Mouse (Mus musculus): ENCODE measurements around the gene Hs3st6. TPM values are rescaled to one million over a fixed set of nuclear protein-coding genes. Genes with fewer than 3 reads are reported as not detected.

The Hs3st6 gene
- polyA plus RNA-seq, 1 experiment from 2014 or later = 0.43 TPM

DNA sequence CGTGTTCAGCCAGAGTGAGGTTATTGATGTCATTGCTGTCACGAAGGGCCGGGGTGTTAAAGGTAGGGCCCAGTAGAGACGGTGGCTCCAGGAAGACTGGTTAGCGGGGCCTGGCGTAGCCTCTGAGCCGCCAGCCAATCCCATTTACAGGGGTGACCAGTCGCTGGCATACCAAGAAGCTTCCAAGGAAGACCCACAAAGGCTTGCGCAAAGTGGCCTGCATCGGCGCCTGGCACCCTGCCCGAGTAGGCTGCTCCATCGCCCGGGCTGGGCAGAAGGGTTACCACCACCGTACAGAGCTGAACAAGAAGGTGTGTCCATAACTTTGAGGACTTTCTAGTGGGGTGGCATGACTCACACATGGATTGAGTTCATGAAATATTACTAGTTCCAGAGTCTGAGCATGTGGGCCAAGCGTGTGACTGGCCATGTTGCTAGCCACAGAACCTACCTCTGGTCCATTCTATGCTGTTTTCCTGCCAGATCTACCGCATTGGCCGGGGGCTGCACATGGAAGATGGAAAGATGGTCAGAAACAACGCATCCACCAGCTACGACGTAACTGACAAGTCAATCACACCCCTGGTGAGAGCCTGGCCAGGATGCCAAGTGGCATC, 19.2 kb upstream of the Hs3st6 start:
- Histone ChIP-seq H3K27ac (replicated peaks) (no peak overlapping the region), H3K36me3 (no peaks in the 10 kb centered on the region), H3K4me1 (peaks cover 22% of the 10 kb centered on the region), H3K9me3 (replicated peaks) (no peaks in the 10 kb centered on the region), H3K4me3 (no peak overlapping the region), H3K27me3 (ENCODE audit: low read depth, poor library complexity, severe bottlenecking) (no peaks in the 10 kb centered on the region)
- 89% methylated on average over 21 of the region's 21 CpGs for WGBS
- DNase-seq (ENCODE audit: low spot score) = no peak

DNA sequence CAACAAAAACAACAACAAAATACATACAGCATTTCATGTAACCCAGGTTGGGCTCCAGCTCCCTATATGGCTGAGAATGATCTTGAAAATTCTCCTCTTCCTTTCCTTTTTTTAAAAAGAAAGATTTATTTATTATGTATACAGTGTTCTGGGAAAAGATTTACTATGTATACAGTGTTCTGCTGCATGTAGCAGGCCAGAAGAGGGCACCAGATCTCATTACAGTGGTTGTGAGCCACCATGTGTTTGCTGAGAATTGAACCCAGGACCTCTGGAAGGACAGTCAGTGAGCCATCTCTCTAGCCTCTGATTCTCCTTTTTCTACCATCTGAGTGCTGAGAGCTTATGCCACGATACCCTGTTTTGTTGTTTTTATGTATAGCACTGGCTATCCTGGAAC, 18.3 kb upstream of the Hs3st6 start:
- Histone ChIP-seq H3K4me1 (peaks cover 22% of the 10 kb centered on the region), H3K27ac (replicated peaks) (no peak overlapping the region), H3K36me3 (no peaks in the 10 kb centered on the region), H3K4me3 (no peak overlapping the region), H3K27me3 (ENCODE audit: low read depth, poor library complexity, severe bottlenecking) (no peaks in the 10 kb centered on the region), H3K9me3 (replicated peaks) (no peaks in the 10 kb centered on the region)
- 82% methylated on average over 1 of the region's 1 CpGs for WGBS
- no peak for DNase-seq (ENCODE audit: low spot score)

DNA sequence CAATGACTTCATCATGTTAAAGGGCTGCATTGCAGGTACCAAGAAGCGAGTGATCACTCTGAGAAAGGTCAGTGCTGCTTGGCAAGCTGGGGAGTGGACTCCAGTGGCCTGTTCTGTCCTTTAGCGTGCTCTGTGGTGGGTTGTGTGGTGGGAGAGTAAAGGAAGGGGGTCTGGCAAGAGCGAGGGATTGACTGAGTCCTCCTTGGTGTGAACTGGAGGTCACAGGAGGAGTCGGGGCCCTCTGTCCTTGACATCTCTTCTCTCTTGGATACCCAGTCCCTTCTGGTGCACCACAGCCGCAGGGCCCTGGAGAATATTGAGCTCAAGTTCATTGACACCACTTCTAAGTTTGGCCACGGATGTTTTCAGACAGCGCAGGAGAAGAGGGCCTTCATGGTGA, 17.3 kb upstream of the Hs3st6 start:
- Histone ChIP-seq H3K27me3 (ENCODE audit: low read depth, poor library complexity, severe bottlenecking) (no peaks in the 10 kb centered on the region), H3K36me3 (0 out of 2 replicates have a peak, but pooled peaks cover 6% of the 10 kb centered on the region), H3K4me1 (peaks cover 22% of the 10 kb centered on the region), H3K27ac (replicated peaks) (no peak overlapping the region), H3K9me3 (replicated peaks) (no peaks in the 10 kb centered on the region), H3K4me3 (peak overlapping the region; percentile 57; the same call in 1 of the 2 replicates)
- no peak for DNase-seq (ENCODE audit: low spot score)
- 80% methylated on average over 7 of the region's 7 CpGs for WGBS

DNA sequence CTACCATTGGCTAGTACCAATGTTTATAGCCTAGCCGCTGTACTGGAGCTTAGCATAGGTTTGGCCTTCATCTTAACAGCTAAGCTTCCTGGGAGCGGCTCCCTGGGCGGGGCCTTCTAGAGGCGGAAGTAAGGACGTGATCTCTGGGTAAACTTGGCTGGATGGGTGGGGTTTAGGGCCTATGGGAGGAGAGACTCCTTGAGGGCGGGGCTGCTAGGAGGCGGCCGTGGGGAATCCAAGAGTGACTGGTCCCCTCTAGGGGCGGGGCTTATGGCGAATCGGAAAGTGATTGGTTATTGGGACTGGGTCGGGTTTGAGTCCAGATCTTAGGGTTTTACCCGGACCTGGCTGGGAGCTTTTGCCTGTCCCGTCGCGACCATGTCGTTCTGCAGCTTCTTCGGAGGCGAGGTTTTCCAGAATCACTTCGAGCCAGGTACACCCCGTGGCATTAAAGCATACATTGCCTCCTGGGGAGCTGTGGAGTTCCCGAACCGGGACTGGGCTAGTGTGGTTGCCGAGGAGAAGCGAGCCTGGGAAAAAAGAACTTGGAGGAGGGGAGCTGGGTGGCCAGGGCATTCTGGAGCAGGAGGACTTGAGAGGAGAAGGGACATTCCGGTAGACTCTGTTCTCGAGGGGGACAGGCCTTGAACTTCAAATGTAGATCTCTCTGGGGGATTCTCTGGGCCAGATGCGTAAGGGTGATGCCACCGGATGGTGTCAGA, 16.3 kb upstream of the Hs3st6 start, which contains the start of gene Msrb1:
Gene Msrb1, plus strand, starts transcription at position 313 of the 722 bp plus-strand sequence.
- H3K27ac ChIP-seq (replicated peaks) = peak within 1 kb of the TSS; percentile 81
- DNase-seq (ENCODE audit: low spot score) = peak; percentile 95
- no peaks in the 10 kb centered on the region for H3K27me3 ChIP-seq (ENCODE audit: low read depth, poor library complexity, severe bottlenecking)
- H3K9me3 ChIP-seq (replicated peaks) = no peaks in the 10 kb centered on the region
- H3K36me3 ChIP-seq = 0 out of 2 replicates have a peak, but pooled peaks cover 6% of the 10 kb centered on the region
- peaks cover 22% of the 10 kb centered on the region for H3K4me1 ChIP-seq
- WGBS = 1% methylated on average over 29 of the region's 29 CpGs
- peak within 1 kb of the TSS; percentile 57 for H3K4me3 ChIP-seq

DNA sequence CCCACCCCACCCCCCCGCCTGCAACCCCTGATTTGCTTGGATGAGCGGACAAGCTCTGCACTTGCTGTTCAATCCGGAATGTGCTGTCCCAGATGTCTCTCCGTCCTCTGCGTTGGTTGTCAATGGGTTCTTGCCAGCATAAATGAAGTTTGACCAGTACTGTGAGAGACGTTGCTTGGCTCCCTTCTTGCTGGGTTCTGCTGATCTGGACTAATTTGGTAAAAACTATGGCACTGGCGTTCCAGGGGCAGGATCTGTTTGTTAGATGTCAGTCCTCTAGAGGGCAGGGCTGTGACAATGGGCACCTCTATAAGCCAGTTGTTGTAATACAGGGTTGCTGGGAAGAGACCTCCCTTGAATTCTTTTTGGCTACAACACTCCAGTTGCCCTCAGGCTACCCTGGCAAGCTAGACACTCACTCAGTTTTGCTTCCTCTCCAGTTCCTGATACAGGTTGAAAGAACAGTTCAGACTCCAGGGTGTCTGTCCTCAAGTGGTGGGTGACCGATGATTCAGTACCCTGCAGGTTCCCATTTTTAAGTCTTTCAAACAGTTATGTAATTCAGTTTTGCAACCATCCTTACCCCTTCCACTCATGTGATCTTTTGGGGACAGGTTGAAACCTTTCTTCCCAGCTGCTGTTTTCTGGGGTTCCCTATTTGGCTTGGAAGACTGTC, 15.5 kb upstream of the Hs3st6 start:
- H3K36me3 ChIP-seq = 0 out of 2 replicates have a peak, but pooled peaks cover 6% of the 10 kb centered on the region
- WGBS = 32% methylated on average over 8 of the region's 8 CpGs
- no peak overlapping the region for H3K27ac ChIP-seq (replicated peaks)
- H3K9me3 ChIP-seq (replicated peaks) = no peaks in the 10 kb centered on the region
- no peak for DNase-seq (ENCODE audit: low spot score)
- peaks cover 22% of the 10 kb centered on the region for H3K4me1 ChIP-seq
- no peaks in the 10 kb centered on the region for H3K27me3 ChIP-seq (ENCODE audit: low read depth, poor library complexity, severe bottlenecking)
- H3K4me3 ChIP-seq = peak overlapping the region; percentile 57

DNA sequence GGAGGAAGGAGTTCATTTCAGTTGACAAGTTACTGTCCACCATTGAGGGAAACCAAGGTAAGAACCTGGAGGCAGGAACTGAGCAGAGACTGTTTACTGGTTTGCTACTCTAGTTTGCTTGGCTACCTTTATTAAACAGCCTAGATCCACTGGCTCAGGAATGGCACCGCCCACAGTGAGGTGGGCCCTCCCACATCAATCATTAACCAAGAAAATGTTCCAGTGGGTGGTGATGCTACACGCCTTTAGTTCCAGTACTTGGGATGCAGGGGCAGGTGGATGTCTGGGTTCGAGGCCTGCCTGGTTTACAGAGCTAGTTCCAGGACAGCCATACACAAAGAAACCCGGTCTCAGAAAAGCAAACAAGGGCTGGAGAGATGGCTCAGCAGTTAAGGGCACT, 14.6 kb upstream of the Hs3st6 start:
- WGBS = 80% methylated on average over 4 of the region's 4 CpGs
- Histone ChIP-seq H3K27ac (replicated peaks) (no peak overlapping the region), H3K4me3 (no peak overlapping the region), H3K36me3 (0 out of 2 replicates have a peak, but pooled peaks cover 6% of the 10 kb centered on the region), H3K4me1 (peaks cover 22% of the 10 kb centered on the region), H3K27me3 (ENCODE audit: low read depth, poor library complexity, severe bottlenecking) (no peaks in the 10 kb centered on the region), H3K9me3 (replicated peaks) (no peaks in the 10 kb centered on the region)
- no peak for DNase-seq (ENCODE audit: low spot score)

DNA sequence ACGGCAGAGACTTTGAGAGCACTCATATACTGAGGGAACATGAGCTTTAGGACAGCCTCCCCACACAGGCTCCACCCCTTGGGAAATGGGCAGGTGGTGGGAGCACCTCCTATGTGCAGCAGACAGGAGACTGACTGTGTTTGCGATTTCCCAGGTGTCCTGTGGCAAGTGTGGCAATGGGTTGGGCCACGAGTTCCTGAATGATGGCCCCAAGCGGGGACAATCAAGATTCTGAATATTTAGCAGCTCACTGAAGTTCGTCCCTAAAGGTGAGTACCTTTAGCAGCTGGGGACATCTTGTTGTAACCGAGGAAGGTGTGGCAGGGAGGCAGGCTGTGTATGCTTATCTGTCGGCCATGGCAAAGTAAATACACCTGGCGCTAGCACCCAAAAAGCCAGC, 12.9 kb upstream of the Hs3st6 start:
- Histone ChIP-seq H3K4me3 (no peak overlapping the region), H3K9me3 (replicated peaks) (no peaks in the 10 kb centered on the region), H3K36me3 (0 out of 2 replicates have a peak, but pooled peaks cover 6% of the 10 kb centered on the region), H3K4me1 (peaks cover 22% of the 10 kb centered on the region), H3K27me3 (ENCODE audit: low read depth, poor library complexity, severe bottlenecking) (no peaks in the 10 kb centered on the region), H3K27ac (replicated peaks) (no peak overlapping the region)
- WGBS = 79% methylated on average over 8 of the region's 8 CpGs
- DNase-seq (ENCODE audit: low spot score) = no peak

DNA sequence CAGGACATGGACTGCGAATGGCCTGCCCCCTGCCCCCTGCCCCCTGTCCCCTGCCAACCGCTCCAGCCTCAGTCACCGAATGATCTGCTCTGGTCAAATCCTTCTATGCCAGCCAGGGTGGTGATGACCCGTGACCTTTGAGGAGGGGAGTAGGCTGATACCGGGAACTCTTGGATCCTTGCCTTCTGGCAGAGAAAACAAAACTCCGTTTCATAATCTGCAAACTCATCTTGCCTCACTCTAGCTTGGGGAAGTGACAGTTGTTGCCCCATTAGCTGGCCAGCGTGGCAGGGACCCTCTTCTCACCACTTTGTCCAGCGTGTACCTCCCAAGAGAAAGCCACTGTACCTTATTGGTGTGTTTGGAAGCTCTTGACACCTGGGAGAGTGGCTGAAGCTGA, 10.5 kb upstream of the Hs3st6 start:
- H3K36me3 ChIP-seq = 0 out of 2 replicates have a peak, but pooled peaks cover 6% of the 10 kb centered on the region
- 85% methylated on average over 8 of the region's 8 CpGs for WGBS
- H3K4me1 ChIP-seq = peaks cover 7% of the 10 kb centered on the region
- no peaks in the 10 kb centered on the region for H3K9me3 ChIP-seq (replicated peaks)
- H3K27me3 ChIP-seq (ENCODE audit: low read depth, poor library complexity, severe bottlenecking) = 0 out of 2 replicates have a peak, but pooled peaks cover 10% of the 10 kb centered on the region
- no peak overlapping the region for H3K27ac ChIP-seq (replicated peaks)
- no peak overlapping the region for H3K4me3 ChIP-seq
- no peak for DNase-seq (ENCODE audit: low spot score)

DNA sequence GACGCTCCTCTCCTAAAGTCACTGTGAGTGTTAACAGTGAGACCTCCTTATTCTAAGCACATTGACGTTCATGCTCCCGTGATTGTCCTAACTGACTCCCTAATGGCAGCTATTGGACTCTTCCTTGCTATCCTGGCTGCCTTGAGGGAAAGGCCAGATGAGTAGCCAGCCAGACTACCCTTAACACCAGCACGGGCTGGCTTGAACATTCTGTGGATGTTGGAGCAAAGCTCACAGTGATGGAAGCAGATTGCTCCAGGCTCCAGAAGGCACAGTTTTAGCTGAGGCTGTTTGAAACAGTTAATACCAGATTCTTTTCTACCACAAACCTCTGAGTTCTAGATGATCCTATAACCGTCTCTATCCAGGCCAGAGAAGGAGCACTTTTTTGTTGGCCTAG, 8.9 kb upstream of the Hs3st6 start:
- 0 out of 2 replicates have a peak, but pooled peaks cover 10% of the 10 kb centered on the region for H3K27me3 ChIP-seq (ENCODE audit: low read depth, poor library complexity, severe bottlenecking)
- DNase-seq (ENCODE audit: low spot score) = no peak
- H3K4me3 ChIP-seq = no peak overlapping the region
- H3K36me3 ChIP-seq = 0 out of 2 replicates have a peak, but pooled peaks cover 6% of the 10 kb centered on the region
- H3K9me3 ChIP-seq (replicated peaks) = no peaks in the 10 kb centered on the region
- WGBS = 75% methylated on average over 5 of the region's 5 CpGs
- no peak overlapping the region for H3K27ac ChIP-seq (replicated peaks)
- H3K4me1 ChIP-seq = no peaks in the 10 kb centered on the region

DNA sequence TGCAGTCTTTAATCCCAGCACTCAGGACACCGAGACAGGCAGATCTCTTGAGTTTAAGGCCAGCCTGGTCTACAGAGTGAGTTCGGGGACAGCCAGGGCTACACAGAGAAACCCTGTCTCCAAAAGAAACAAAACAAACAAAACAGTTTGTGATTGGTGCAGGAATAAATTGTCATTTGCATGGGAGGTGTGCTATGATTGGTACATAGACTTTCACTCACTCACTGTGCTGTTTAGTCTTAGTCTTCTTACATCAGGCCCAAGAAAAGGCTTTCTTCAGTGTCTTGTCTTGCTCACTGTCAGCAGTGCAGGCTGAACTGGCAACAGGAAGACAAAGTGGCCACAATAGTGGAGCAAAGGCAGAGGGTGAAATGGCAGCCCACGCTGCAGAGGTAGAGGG, 8.4 kb upstream of the Hs3st6 start:
- no peak for DNase-seq (ENCODE audit: low spot score)
- Histone ChIP-seq H3K9me3 (replicated peaks) (no peaks in the 10 kb centered on the region), H3K27ac (replicated peaks) (no peak overlapping the region), H3K4me3 (no peak overlapping the region), H3K4me1 (no peaks in the 10 kb centered on the region), H3K27me3 (ENCODE audit: low read depth, poor library complexity, severe bottlenecking) (0 out of 2 replicates have a peak, but pooled peaks cover 13% of the 10 kb centered on the region), H3K36me3 (0 out of 2 replicates have a peak, but pooled peaks cover 6% of the 10 kb centered on the region)
- 81% methylated on average over 3 of the region's 3 CpGs for WGBS

DNA sequence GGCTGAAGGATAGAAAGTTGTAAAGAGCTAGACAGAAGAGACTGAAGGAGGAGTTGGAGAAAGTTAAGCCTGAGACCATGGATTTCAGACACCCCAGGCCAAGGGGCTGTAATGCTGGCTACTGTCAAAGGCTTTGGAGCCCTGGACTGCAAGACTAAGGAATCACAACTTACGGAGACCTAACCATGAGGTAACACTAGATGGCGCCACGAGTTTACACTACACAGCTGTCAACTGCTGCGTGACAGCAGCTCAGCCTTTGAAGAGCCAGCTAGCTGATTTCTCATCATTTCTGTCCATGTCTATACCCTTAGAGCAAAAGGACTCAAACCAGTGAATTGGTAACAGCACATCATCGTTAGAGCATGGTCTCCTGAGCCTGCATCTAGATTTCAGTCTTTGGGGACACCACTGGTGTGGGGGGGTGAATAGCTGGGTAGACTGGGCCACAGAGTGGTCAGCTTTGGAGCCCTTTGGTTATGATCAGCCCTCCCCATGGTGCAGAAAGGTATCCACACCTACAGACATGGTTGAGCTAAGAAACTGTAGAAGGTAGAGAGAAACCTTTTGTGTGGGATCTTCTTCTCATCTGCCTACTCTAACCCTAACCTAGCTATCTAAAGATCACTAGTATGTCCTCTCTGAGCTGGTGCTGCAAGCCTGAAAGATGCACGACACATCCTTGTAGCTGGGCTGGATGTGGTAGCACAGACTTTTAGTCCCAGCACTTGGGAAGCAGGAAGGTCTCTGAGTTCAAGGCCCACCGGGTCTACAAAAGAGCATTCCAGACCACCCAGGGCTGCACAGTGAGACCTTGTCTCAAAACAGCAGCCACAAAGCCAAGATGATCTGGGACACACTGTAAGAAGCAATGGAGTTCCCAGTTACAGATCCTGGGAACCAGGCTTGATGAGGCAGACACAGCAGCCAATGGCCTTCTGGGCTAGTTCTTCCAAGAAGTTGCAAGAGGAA, 7.0 kb upstream of the Hs3st6 start:
- H3K27ac ChIP-seq (replicated peaks) = no peak overlapping the region
- peaks cover 27% of the 10 kb centered on the region for H3K27me3 ChIP-seq (ENCODE audit: low read depth, poor library complexity, severe bottlenecking)
- H3K36me3 ChIP-seq = no peaks in the 10 kb centered on the region
- WGBS = 19% methylated on average over 7 of the region's 7 CpGs
- no peaks in the 10 kb centered on the region for H3K4me1 ChIP-seq
- peak; percentile 77 for DNase-seq (ENCODE audit: low spot score)
- no peaks in the 10 kb centered on the region for H3K9me3 ChIP-seq (replicated peaks)
- H3K4me3 ChIP-seq = no peak overlapping the region

DNA sequence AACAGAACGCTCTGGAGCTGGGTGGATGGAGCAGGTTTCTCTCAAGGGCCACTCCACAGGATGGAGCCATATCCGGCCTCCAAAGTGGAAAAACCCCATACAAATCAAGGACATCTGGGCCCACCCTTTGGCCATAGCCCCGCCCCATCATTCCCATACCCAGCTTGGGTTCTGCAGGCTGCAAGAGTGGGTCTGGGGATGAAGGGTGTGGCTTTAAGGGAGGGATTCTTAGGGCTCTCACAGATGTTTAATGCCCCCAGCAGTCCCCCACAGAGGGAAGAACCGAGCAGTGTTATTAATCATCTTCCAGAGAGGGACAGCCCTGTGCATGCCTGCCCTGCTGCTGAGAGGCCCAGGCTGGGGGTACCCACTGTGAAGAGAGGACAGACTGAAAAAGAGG, 5.8 kb upstream of the Hs3st6 start:
- Histone ChIP-seq H3K9me3 (replicated peaks) (no peaks in the 10 kb centered on the region), H3K27ac (replicated peaks) (no peak overlapping the region), H3K4me1 (no peaks in the 10 kb centered on the region), H3K27me3 (ENCODE audit: low read depth, poor library complexity, severe bottlenecking) (peaks cover 39% of the 10 kb centered on the region), H3K36me3 (no peaks in the 10 kb centered on the region), H3K4me3 (no peak overlapping the region)
- 64% methylated on average over 4 of the region's 4 CpGs for WGBS
- no peak for DNase-seq (ENCODE audit: low spot score)
